Mouse (Mus musculus) neural tube, embryonic 15.5 days (tissue): ENCODE results near the gene Ate1. TPM values are rescaled to one million over a fixed set of nuclear protein-coding genes. Genes with fewer than 3 reads are reported as not detected.
"Not testable (repeated sequence)": the region's sequence is repeated elsewhere in the genome, so short reads cannot be mapped to it uniquely, and the experiment has no call there.

Experiments
- ATAC-seq: fragments of 200-750 bp; cut with Nextera tagmentation; 2 replicates; pipeline ENCODE4 v1.8.0; 2017; ENCODE audit warnings: mild to moderate bottlenecking, moderate TSS enrichment, moderate library complexity; ENCODE audit not compliant: low FRiP score
- H3K27ac ChIP-seq: fragments of 300-500 bp; sonication (generic); replicated peaks from 2 replicates; pipeline ENCODE4 v1.5.1; 2015; ENCODE audit warnings: mild to moderate bottlenecking, inconsistent platforms
- H3K27me3 ChIP-seq: fragments of 300-500 bp; sonication (generic); replicated peaks from 2 replicates; pipeline ENCODE4 v1.6.1; 2015; ENCODE audit warnings: inconsistent platforms
- H3K36me3 ChIP-seq: fragments of 300-500 bp; sonication (generic); 2 replicates; pipeline ENCODE4 v1.6.1; 2015; ENCODE audit warnings: inconsistent platforms
- H3K4me1 ChIP-seq: fragments of 300-500 bp; sonication (generic); 2 replicates; pipeline ENCODE4 v1.6.1; 2015; ENCODE audit warnings: inconsistent platforms
- H3K4me2 ChIP-seq: fragments of 300-500 bp; sonication (generic); 2 replicates; pipeline ENCODE4 v1.6.1; 2015; ENCODE audit warnings: inconsistent platforms, mild to moderate bottlenecking, moderate library complexity
- H3K4me3 ChIP-seq: fragments of 300-500 bp; sonication (generic); replicated peaks from 2 replicates; pipeline ENCODE4 v1.5.1; 2015; ENCODE audit warnings: mild to moderate bottlenecking, inconsistent platforms
- H3K9ac ChIP-seq: fragments of 300-500 bp; sonication (generic); replicated peaks from 2 replicates; pipeline ENCODE4 v1.6.1; 2015; ENCODE audit warnings: mild to moderate bottlenecking, inconsistent platforms
- H3K9me3 ChIP-seq: fragments of 300-500 bp; sonication (generic); replicated peaks from 2 replicates; pipeline ENCODE4 v1.6.1; 2016; ENCODE audit warnings: inconsistent platforms
- WGBS: fragments of 180-500 bp; shearing (Covaris S2); methylation state at CpG from one replicate; pipeline ENCODE4 v1.1.7; 2015; ENCODE audit warnings: mixed read lengths; 5-methylcytosine and 5-hydroxymethylcytosine counted together
- polyA plus RNA-seq: library from polyadenylated mRNA; unstranded; fragments of >200 nt; fragmentation: Nextera tagmentation; extraction: Ambion mirVana; gene quantifications from 2 replicates; pipeline ENCODE4 v1.2.1, GENCODE M21; 2015

Gene Ate1
- polyA plus RNA-seq, 1 experiment from 2014 or later: 111 TPM

DNA sequence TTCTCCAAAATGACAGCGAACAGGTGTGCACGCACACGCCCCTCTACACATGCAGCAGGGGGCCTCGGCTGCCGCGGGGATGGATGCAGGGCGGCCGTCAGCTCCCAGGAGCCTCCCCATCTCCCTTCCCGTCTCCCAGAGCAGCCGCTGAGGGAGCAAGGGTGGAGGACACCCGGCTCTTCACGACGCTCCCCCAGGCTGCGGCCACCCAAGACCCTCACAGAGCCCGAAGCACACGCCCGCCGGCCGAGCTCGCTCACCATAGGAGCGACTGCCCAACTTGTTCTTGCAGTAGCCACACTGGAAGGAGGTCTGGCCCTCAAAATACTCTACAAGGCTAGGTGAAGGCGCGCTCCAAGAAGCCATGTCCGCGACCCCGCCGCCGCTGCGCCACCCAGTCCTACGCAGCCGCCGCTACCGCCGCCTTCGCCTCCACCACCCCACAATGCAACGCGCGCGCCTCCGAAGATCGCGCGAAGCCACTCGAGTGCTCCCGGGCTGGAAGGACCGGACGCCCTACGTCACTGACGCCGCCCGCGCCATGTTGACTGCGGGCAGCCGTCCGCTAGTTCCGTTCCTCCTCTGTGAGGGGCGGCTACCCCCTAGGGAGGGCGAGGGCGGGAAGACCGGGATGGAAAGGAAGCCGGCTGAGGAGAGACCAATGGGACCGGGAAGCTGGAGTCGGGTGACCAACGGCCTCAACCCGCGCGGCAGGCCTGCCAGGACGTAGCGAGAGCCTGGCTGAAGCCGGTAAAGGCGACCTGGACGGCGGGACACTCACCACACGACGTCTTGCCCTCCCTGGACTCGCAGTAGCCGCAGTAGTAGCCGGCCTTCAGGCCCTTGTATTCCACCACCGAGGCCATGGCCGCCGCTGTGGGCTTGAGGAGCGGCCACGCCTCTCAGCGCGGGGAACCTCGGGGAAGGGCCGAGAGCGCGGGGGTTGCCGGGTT, 797 bp downstream of the Ate1 start:
- Histone ChIP-seq H3K36me3 (0 out of 2 replicates have a peak, but pooled peaks cover 2% of the 10 kb centered on the region), H3K4me2 (peak overlapping the region; percentile 87), H3K9ac (peak overlapping the region; percentile 98), H3K4me3 (peak overlapping the region; percentile 73), H3K9me3 (no peaks in the 10 kb centered on the region), H3K4me1 (peaks cover 34% of the 10 kb centered on the region), H3K27me3 (no peaks in the 10 kb centered on the region), H3K27ac (peak overlapping the region; percentile 99)
- under 1% methylated on average over 87 of the region's 90 CpGs for WGBS
- ATAC-seq: peak; percentile 98

DNA sequence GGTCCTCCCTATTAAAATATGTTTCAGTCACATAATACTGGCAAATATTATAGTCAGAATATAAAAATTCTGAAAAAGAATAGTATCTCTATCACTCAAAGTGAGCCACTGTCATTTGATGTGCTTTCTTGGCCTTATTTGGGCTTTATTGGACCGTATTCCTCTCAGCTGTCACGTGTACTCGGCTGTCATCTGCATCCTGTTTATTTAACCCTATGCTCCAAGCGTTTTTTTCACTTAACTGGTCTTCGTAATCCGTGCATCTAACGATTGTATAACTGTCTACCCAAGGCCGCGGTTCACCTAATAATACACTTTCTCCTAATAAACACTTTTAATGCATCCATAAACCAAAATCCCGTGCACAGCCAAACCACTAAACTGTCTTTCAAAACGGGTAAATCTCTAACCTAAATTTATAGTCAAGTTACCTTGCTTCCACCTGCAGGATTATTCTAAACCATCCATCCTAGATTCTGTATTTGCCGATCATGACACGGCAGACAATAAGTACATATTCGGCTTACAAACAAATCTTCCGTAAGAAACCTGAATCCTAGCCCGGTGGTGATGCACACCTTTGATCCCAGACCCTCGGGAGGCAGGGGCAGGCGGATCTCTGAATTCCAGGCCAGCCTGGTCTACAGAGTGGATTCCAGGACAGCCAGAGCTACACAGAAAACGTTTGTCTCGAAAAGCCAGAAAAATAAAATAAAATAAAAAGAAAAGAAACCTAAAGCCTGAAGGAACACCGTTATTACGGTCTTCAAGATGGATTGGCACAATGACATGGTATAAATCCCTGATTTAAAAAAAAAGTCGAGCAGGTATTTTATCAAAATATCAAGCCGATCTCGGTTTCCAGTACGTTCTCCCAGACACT, 1.7 kb downstream of the Ate1 start:
- ATAC-seq: no peak
- H3K27me3 ChIP-seq: no peaks in the 10 kb centered on the region
- H3K4me3 ChIP-seq: peak overlapping the region; percentile 73
- 35% methylated on average over 26 of the region's 26 CpGs for WGBS
- peak overlapping the region; percentile 87 for H3K4me2 ChIP-seq
- peaks cover 34% of the 10 kb centered on the region for H3K4me1 ChIP-seq
- H3K9ac ChIP-seq: peak overlapping the region; percentile 98
- no peaks in the 10 kb centered on the region for H3K9me3 ChIP-seq
- H3K36me3 ChIP-seq: 0 out of 2 replicates have a peak, but pooled peaks cover 7% of the 10 kb centered on the region
- H3K27ac ChIP-seq: peak overlapping the region; percentile 99

DNA sequence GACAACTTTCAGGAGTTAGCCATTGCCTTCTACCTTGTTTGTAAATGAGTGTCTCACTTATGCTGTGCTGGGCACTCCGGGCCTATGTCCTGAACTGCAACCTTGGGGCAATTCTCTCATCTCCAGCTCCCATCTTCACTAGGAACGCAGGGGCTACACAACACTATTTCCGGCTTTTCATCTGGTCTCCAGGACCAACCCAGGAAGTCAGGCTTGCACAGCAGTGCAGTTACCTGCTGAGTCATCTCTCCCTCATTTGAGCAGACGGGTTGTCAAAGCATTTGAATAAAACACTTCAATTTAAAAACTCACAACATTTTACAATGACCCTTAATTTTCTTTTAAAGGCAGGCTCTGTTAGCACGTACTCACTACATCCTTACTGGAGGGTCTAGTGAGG, 9.9 kb downstream of the Ate1 start:
- H3K36me3 ChIP-seq: peaks cover 60% of the 10 kb centered on the region

DNA sequence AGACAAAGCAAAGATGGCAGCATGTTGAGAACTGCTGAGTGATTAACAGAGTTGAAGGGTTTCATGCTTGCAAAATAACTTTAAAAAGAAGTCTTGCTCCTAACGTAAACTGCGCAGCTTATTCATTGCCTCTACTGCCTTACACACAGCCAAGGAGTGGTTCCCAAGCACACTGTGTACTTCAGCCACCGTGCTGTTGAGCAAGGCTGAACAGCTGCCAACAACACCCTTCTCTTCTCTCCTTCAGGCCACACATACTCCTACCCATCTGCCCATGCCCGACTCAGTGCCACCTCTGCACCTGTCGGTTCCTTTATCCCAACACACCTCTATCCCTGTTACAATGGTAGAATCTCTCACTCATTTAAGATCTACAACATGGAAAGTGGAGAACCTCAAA, 17.2 kb downstream of the Ate1 start:
- Histone ChIP-seq H3K9ac (no peak overlapping the region), H3K36me3 (peaks cover 54% of the 10 kb centered on the region), H3K27ac (no peak overlapping the region), H3K4me3 (no peak overlapping the region), H3K4me2 (no peak overlapping the region), H3K9me3 (no peaks in the 10 kb centered on the region), H3K27me3 (no peaks in the 10 kb centered on the region), H3K4me1 (no peaks in the 10 kb centered on the region)
- ATAC-seq: no peak
- 93% methylated on average over 5 of the region's 5 CpGs for WGBS

More for the DNA sequence above, 9.9 kb downstream of the Ate1 start:
- Histone ChIP-seq H3K9ac (no peak overlapping the region), H3K27ac (no peak overlapping the region), H3K27me3 (no peaks in the 10 kb centered on the region), H3K9me3 (no peaks in the 10 kb centered on the region), H3K4me3 (no peak overlapping the region), H3K4me2 (no peak overlapping the region), H3K4me1 (0 out of 2 replicates have a peak, but pooled peaks cover 3% of the 10 kb centered on the region)
- ATAC-seq: no peak
- 95% methylated on average over 5 of the region's 5 CpGs for WGBS

DNA sequence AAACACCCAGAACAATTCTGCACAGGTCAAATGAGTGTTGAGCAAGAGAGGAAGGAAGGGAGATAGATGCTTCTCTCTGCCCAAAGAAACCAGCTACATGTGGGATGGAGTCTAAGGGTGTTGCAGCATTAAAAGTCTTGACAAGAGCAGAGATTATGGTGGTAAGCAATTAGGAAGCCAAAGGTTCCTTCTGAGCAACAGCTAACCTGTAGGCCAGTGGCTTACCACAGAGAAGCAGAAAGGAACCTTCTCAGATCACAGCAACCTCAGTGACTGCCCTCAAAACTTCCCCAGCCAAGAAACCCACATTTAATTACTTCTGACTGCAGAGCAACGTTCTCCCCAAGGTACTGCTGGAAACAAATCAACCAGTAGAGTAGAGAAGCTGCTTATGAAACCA, 18.7 kb downstream of the Ate1 start:
- Histone ChIP-seq H3K9me3 (no peaks in the 10 kb centered on the region), H3K9ac (no peak overlapping the region), H3K4me1 (no peaks in the 10 kb centered on the region), H3K4me2 (no peak overlapping the region), H3K27me3 (no peaks in the 10 kb centered on the region), H3K27ac (no peak overlapping the region), H3K4me3 (no peak overlapping the region), H3K36me3 (peaks cover 41% of the 10 kb centered on the region)
- 78% methylated on average over 1 of the region's 1 CpGs for WGBS
- no peak for ATAC-seq

DNA sequence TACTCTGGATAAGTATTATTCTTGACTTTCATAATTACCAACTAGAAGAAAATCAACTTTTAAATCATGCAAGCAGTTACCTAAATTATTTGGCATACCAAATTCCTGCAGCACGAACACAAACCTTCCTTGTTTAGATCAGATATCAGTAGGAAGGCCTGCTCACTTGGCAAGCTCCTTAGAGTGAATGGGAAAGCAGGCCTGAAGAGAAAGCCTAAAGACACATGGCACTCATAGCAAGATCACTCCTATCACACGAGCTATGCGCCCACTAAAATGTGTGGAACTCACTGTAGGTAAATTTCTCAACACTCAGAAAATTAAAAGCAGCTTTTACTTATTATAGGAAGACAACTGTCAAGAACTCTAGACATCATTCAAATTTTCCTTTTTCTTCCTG, 26.8 kb downstream of the Ate1 start:
- WGBS: 91% methylated on average over 3 of the region's 3 CpGs
- no peak for ATAC-seq
- no peaks in the 10 kb centered on the region for H3K9me3 ChIP-seq

DNA sequence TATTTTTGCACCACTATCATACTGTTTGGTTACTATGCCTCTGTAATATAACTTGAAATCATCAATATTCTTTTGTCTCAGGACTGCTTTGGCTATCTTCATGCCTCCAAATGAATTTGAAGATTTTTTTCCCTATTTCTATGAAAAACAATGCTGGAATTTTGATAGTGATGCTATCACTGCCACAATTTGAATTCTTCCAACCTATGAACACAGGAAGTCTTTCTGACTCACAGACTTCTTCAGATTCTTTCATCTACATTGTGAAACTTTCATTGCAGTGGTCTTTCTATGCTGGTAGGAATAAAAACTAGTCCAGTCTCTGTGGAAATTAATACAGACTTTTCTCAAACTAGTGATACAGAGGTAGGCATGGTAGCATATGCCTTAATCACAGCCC, 28.1 kb downstream of the Ate1 start:
- H3K9me3 ChIP-seq: no peaks in the 10 kb centered on the region
- no peak overlapping the region for H3K4me3 ChIP-seq
- no peaks in the 10 kb centered on the region for H3K27me3 ChIP-seq
- no peak overlapping the region for H3K9ac ChIP-seq
- H3K4me1 ChIP-seq: no peaks in the 10 kb centered on the region
- H3K27ac ChIP-seq: no peak overlapping the region
- H3K4me2 ChIP-seq: no peak overlapping the region
- no peak for ATAC-seq
- H3K36me3 ChIP-seq: peaks cover 8% of the 10 kb centered on the region

More for the DNA sequence above, 26.8 kb downstream of the Ate1 start:
- no peaks in the 10 kb centered on the region for H3K4me1 ChIP-seq
- no peaks in the 10 kb centered on the region for H3K27me3 ChIP-seq
- H3K4me2 ChIP-seq: no peak overlapping the region
- H3K9ac ChIP-seq: no peak overlapping the region
- H3K4me3 ChIP-seq: no peak overlapping the region
- H3K27ac ChIP-seq: no peak overlapping the region
- peaks cover 10% of the 10 kb centered on the region for H3K36me3 ChIP-seq

DNA sequence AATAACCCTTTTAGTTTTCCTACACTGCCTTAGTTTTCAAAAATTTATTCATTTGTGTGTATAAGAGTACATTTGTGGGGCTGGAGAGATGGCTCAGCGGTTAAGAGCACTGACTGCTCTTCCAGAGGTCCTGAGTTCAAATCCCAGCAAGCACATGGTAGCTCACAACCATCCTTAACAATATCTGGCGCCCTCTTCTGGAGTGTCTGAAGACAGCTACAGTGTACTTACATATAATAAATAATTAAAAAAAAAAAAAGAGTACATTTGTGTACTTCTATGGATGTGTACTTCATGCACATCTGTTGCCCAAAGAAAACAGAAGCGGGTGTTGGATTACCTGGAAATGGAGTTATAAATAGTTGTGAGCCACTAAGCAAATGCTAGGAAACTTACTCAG, 41.2 kb downstream of the Ate1 start:
- not testable (repeated sequence) for H3K27ac ChIP-seq, H3K36me3 ChIP-seq, H3K9ac ChIP-seq, H3K4me3 ChIP-seq, H3K4me1 ChIP-seq, H3K4me2 ChIP-seq, H3K9me3 ChIP-seq, H3K27me3 ChIP-seq, ATAC-seq
- 93% methylated on average over 3 of the region's 3 CpGs for WGBS

DNA sequence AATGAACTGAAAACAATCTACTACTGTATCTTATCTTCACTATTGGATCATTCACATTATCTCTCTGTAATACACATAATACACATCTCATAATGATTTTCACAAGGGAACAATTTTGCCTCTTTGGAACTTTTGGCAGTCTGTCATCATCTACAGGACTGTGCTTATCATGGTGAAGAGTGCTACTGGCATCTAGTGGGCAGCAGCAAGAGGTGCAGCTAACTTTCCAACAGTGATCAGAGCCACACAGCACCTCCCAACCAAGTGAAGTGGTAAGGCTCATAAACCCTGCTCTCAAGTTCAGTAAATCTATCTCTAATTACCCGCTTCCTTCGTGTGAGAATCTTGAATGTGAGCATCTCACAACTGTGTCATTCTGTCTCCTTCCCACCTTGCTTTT, 44.2 kb downstream of the Ate1 start:
- WGBS: 9% methylated on average over 2 of the region's 2 CpGs
- ATAC-seq: peak; percentile 80; the same call in 1 of the 2 replicates
- Histone ChIP-seq H3K4me1 (peaks cover 9% of the 10 kb centered on the region), H3K4me2 (no peak overlapping the region), H3K9ac (no peak overlapping the region), H3K27me3 (no peaks in the 10 kb centered on the region), H3K9me3 (no peaks in the 10 kb centered on the region), H3K4me3 (no peak overlapping the region), H3K36me3 (peaks cover 8% of the 10 kb centered on the region), H3K27ac (no peak overlapping the region)

DNA sequence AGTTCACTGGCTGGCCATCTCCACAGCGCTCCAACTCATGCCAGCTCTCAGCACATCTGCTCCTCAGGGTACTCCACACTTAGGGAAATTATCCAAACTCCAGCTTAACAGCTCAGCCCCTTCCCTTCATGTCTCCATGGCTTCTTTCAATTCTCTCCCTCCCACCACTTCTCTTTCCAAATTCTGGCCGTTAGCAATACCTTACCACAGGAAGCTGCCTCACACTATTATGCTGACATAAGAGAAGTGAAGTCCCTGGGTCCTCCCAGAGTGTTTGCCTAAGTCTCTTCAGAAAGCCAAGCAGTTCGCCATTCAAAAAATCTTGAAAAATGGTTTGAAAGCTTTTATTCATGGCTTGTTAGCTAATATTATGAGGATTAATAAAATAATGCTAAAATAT, 46.3 kb downstream of the Ate1 start:
- no peaks in the 10 kb centered on the region for H3K36me3 ChIP-seq
- H3K4me1 ChIP-seq: peaks cover 16% of the 10 kb centered on the region
- H3K27me3 ChIP-seq: no peaks in the 10 kb centered on the region
- WGBS: 69% methylated on average over 3 of the region's 3 CpGs
- ATAC-seq: no peak
- H3K4me3 ChIP-seq: no peak overlapping the region
- H3K9ac ChIP-seq: no peak overlapping the region
- no peak overlapping the region for H3K27ac ChIP-seq
- H3K4me2 ChIP-seq: no peak overlapping the region
- H3K9me3 ChIP-seq: no peaks in the 10 kb centered on the region

DNA sequence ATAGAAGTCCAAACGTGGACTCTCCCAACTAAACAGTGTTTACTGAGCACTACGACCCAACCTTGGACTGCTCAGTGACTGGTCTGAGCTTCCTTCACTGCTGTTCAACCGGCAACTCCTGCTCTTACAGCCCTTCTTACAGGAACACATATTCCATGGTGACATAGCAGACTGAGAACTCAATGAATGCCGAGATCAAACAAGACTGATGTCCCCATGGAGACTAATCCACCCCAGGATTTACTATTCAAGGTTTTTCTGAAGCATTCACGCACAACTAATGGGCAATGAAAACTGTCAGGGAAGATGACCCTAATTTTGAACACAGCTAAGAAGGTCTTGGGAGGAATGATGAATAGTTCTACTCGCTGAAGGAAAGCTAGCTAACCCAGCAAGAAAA, 47.5 kb downstream of the Ate1 start:
- Histone ChIP-seq H3K4me1 (peaks cover 16% of the 10 kb centered on the region), H3K36me3 (no peaks in the 10 kb centered on the region), H3K9me3 (no peaks in the 10 kb centered on the region), H3K27me3 (no peaks in the 10 kb centered on the region), H3K27ac (no peak overlapping the region), H3K9ac (no peak overlapping the region), H3K4me3 (no peak overlapping the region), H3K4me2 (no peak overlapping the region)
- ATAC-seq: no peak
- 20% methylated on average over 6 of the region's 6 CpGs for WGBS
